In the genomic region with DNA sequence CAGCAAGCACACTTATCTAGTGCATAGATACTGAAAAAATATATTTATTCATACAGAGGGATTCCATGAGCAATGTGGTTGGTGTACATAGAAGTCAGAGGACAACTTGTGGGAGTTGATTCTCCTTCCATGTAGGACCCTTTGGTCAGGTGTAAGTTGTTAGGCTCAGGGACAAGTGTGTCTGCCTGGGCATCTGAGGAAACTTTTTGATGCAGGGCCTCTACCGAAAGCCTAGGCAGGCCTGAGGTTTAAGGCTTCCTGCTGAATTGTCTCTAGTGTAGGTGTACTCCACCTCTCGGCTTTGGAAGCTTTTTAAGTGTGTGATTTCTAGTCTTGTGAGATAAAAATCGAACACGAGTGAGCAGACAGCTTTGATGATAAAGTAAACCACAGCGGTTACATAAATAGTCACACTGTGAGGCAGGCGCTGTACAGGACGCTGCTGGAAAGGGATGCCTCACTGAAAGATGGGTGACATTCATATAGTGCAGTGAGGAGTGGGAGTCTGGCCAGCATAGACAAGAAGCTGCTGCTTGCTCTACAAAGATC, we compare ENCODE assay signal across 8 mouse cellular contexts. TPM values are rescaled to one million over a fixed set of nuclear protein-coding genes. Genes with fewer than 3 reads are reported as not detected.
DNase-seq lines count a peak whose midpoint lies in the region; ATAC-seq and TF ChIP-seq lines count a peak whose summit lies in the region.

No protein-coding gene starts in this region.

- H3K9ac ChIP-seq in limb, embryonic 13.5 days, result peak overlapping the region; percentile 99
- peak overlapping the region; percentile 100 for H3K9ac ChIP-seq in neural tube, embryonic 14.5 days (replicated peaks; ENCODE audit: low read depth, low read length)

- H3K36me3 ChIP-seq in limb, embryonic 13.5 days, result peaks cover 22% of the 10 kb centered on the region
- H3K36me3 ChIP-seq in neural tube, embryonic 14.5 days (ENCODE audit: control insufficient read depth, insufficient read depth, low read length), result no peaks in the 10 kb centered on the region; the same call in 1 of the 2 replicates

- peak overlapping the region; percentile 94 for H3K4me2 ChIP-seq in limb, embryonic 13.5 days (replicated peaks)
- H3K4me2 ChIP-seq in neural tube, embryonic 14.5 days (ENCODE audit: low read depth, low read length), result peak overlapping the region; percentile 70

- WGBS in limb, embryonic 13.5 days, result 35% methylated on average over 7 of the region's 7 CpGs
- 34% methylated on average over 7 of the region's 7 CpGs for WGBS in neural tube, embryonic 14.5 days

- 0 out of 2 replicates have a peak overlapping the region, but pooled peaks have one; percentile 10 for H3K27ac ChIP-seq in embryonic fibroblast, embryonic 13.5 days (ENCODE audit: insufficient read depth, low read length)
- H3K27ac ChIP-seq in limb, embryonic 13.5 days, result peak overlapping the region; percentile 22; the same call in 1 of the 2 replicates
- H3K27ac ChIP-seq in neural tube, embryonic 14.5 days (ENCODE audit: low read depth, low read length), result no peak overlapping the region

- H3K27me3 ChIP-seq in limb, embryonic 13.5 days, result no peaks in the 10 kb centered on the region
- H3K27me3 ChIP-seq in neural tube, embryonic 14.5 days (ENCODE audit: control insufficient read depth, insufficient read depth, low read length), result no peaks in the 10 kb centered on the region

- peak overlapping the region; percentile 99 for H3K4me3 ChIP-seq in embryonic fibroblast, embryonic 13.5 days (ENCODE audit: insufficient read depth, low read length)
- H3K4me3 ChIP-seq in limb, embryonic 13.5 days, result peak overlapping the region; percentile 95
- H3K4me3 ChIP-seq in neural tube, embryonic 14.5 days (ENCODE audit: low read depth, low read length), result peak overlapping the region; percentile 98

- peaks cover 6% of the 10 kb centered on the region; the same call in 1 of the 2 replicates for H3K4me1 ChIP-seq in embryonic fibroblast, embryonic 13.5 days (ENCODE audit: control insufficient read depth, insufficient read depth, low read length)
- peaks cover 29% of the 10 kb centered on the region for H3K4me1 ChIP-seq in limb, embryonic 13.5 days
- H3K4me1 ChIP-seq in neural tube, embryonic 14.5 days (ENCODE audit: control insufficient read depth, insufficient read depth, low read length), result peaks cover 30% of the 10 kb centered on the region

- no peak for TF ChIP-seq CTCF in embryonic fibroblast, embryonic 13.5 days (IDR thresholded peaks at IDR 0.05; ENCODE audit: borderline replicate concordance, insufficient read depth, low read length)

- TF ChIP-seq POLR2A in embryonic fibroblast, embryonic 13.5 days (IDR thresholded peaks at IDR 0.05; ENCODE audit: low read depth, low read length), result no peak; the same call in none of the 2 replicates

- no peak for ATAC-seq in limb, embryonic 13.5 days (ENCODE audit: low FRiP score, low read depth)
- ATAC-seq in neural tube, embryonic 14.5 days (ENCODE audit: low read depth), result no peak

- DNase-seq in embryo, embryonic 10.5 days (ENCODE audit: low spot score), result peak; percentile 18
- DNase-seq in embryo, embryonic 9.5 days (ENCODE audit: extremely low spot score), result no peak
- peak; percentile 89 for DNase-seq in CD4-positive helper T cell, adult 2 months (ENCODE audit: low read depth, low spot score)
- no peak for DNase-seq in layer of hippocampus, adult 11-12 months (ENCODE audit: low spot score)
- DNase-seq in adrenal gland, postnatal 14 days, result no peak

- no peaks in the 10 kb centered on the region for H3K9me3 ChIP-seq in limb, embryonic 13.5 days
- H3K9me3 ChIP-seq in neural tube, embryonic 14.5 days (ENCODE audit: control insufficient read depth, low read length), result no peaks in the 10 kb centered on the region

RNA-seq across cellular contexts. Expression of gene Fubp1, which starts 1.6 kb away (rescaled TPM):
- 138 and 142 TPM in 2 replicates for polyA plus RNA-seq in embryonic fibroblast, embryonic 13.5 days (2011; ENCODE audit: insufficient read length, low read depth, missing spikeins)
- 325 and 338 TPM in 2 replicates for polyA plus RNA-seq in limb, embryonic 13.5 days (2015; fragmentation: Nextera tagmentation; extraction: Ambion mirVana)
- polyA plus RNA-seq in neural tube, embryonic 14.5 days (2014; fragmentation: Nextera tagmentation; extraction: Ambion mirVana), result 223 and 230 TPM in 2 replicates
- total RNA-seq in adrenal gland, postnatal 14 days (2021), result 149 and 160 TPM in 2 replicates

RNA-seq across cellular contexts. Expression of gene Dnajb4, which starts 1.7 kb away (rescaled TPM):
- 94.2 and 127 TPM in 2 replicates for polyA plus RNA-seq in embryonic fibroblast, embryonic 13.5 days (2011; ENCODE audit: insufficient read length, low read depth, missing spikeins)
- 34.2 and 37.2 TPM in 2 replicates for polyA plus RNA-seq in limb, embryonic 13.5 days (2015; fragmentation: Nextera tagmentation; extraction: Ambion mirVana)
- 48.6 and 50.4 TPM in 2 replicates for polyA plus RNA-seq in neural tube, embryonic 14.5 days (2014; fragmentation: Nextera tagmentation; extraction: Ambion mirVana)
- 38.6 and 45.2 TPM in 2 replicates for total RNA-seq in adrenal gland, postnatal 14 days (2021)

RNA-seq across cellular contexts. Expression of gene Gipc2, which starts 45.8 kb away (rescaled TPM):
- polyA plus RNA-seq in embryonic fibroblast, embryonic 13.5 days (2011; ENCODE audit: insufficient read length, low read depth, missing spikeins), result 1.9 and 3.9 TPM in 2 replicates
- polyA plus RNA-seq in limb, embryonic 13.5 days (2015; fragmentation: Nextera tagmentation; extraction: Ambion mirVana), result 2.7 and 3.3 TPM in 2 replicates
- polyA plus RNA-seq in neural tube, embryonic 14.5 days (2014; fragmentation: Nextera tagmentation; extraction: Ambion mirVana), result 7.7 and 15.2 TPM in 2 replicates
- total RNA-seq in adrenal gland, postnatal 14 days (2021), result 0.96 and 2.8 TPM in 2 replicates

RNA-seq across cellular contexts. Expression of gene Nexn, which starts 54.3 kb away (rescaled TPM):
- 144 and 152 TPM in 2 replicates for polyA plus RNA-seq in embryonic fibroblast, embryonic 13.5 days (2011; ENCODE audit: insufficient read length, low read depth, missing spikeins)
- polyA plus RNA-seq in limb, embryonic 13.5 days (2015; fragmentation: Nextera tagmentation; extraction: Ambion mirVana), result 26.0 and 27.9 TPM in 2 replicates
- polyA plus RNA-seq in neural tube, embryonic 14.5 days (2014; fragmentation: Nextera tagmentation; extraction: Ambion mirVana), result 2.9 TPM in 2 replicates
- total RNA-seq in adrenal gland, postnatal 14 days (2021), result 7.6 and 7.9 TPM in 2 replicates

Comparison
In these comparisons a context has a peak if more than half of its experiments do, and no peak if none do; other contexts are left out.
1. DNase-seq: peak in embryo, embryonic 10.5 days (single experiment) and CD4-positive helper T cell, adult 2 months (single experiment); none in embryo, embryonic 9.5 days (single experiment), layer of hippocampus, adult 11-12 months (single experiment) and adrenal gland, postnatal 14 days (single experiment).
2. Peak in every context shown above with its lines, with median percentiles within 50 percentile points of each other: H3K4me3 ChIP-seq.